ENCODE assay signal across 8 mouse cellular contexts in the genomic region with DNA sequence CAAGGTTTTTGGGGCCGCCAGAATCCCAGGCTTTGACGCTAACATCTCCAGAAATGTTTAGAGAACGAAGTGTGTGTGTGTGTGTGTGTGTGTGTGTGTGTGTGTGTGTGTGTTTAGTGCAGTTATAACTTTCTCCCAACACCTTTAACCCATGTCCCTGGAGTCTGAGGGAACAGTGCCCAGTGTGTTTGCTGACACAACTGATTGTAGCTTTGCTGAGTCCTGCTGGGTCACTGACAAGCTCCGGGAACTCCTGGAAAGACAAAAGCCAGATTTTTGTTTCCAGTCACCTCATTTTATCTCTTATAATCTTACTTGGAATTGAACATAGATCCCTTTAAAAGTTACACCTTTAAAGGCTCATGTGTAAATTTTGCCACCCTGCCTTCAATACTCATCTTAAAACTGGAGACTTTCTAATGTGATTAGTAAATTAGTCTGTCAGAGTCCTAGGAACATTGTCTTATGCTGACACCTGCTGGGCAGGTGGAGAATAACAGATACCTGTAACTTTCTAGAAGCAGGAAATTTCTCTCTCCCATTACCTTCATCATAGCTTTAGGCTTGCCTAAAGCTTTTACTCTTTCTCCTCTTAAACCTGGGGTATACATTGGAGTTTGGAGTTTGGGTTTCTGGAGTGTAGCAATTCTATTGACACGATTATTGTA. TPM values are rescaled to one million over a fixed set of nuclear protein-coding genes. Genes with fewer than 3 reads are reported as not detected.
DNase-seq lines count a peak whose midpoint lies in the region; ATAC-seq and TF ChIP-seq lines count a peak whose summit lies in the region.

No protein-coding gene starts in this region.

- no peaks in the 10 kb centered on the region for H3K36me3 ChIP-seq in thymus, adult 2 months (ENCODE audit: control insufficient read depth, insufficient read depth, low read length)

- WGBS in thymus, adult 2 months = 82% methylated on average over 5 of the region's 5 CpGs

- no peaks in the 10 kb centered on the region for H3K4me1 ChIP-seq in thymus, adult 2 months (replicated peaks; ENCODE audit: control insufficient read depth, insufficient read depth, low read length)

- H3K4me3 ChIP-seq in gastrocnemius, adult 2 months = no peak overlapping the region
- no peak overlapping the region for H3K4me3 ChIP-seq in thymus, adult 2 months (ENCODE audit: control insufficient read depth, insufficient read depth, low read length)

- no peak for TF ChIP-seq POLR2A in thymus, adult 2 months (IDR thresholded peaks at IDR 0.05; ENCODE audit: control insufficient read depth, extremely low read depth, insufficient read depth, low read length, poor library complexity)

- DNase-seq in gastrocnemius, adult 2 months = no peak
- DNase-seq in gastrocnemius, postnatal 10 days = no peak
- DNase-seq in thymus, adult 2 months = peak; percentile 62
- no peak for DNase-seq in thymus, adult 18-20 months
- DNase-seq in cerebellum, adult 18-20 months = peak; percentile 46 to 57
- DNase-seq in kidney, adult 9 months = peak; percentile 48

- H3K27ac ChIP-seq in gastrocnemius, adult 2 months = no peak overlapping the region
- H3K27ac ChIP-seq in thymus, adult 2 months (ENCODE audit: control insufficient read depth, insufficient read depth, low read length) = no peak overlapping the region

- no peaks in the 10 kb centered on the region; the same call in 1 of the 2 replicates for H3K27me3 ChIP-seq in thymus, adult 2 months (ENCODE audit: control insufficient read depth, insufficient read depth, low read length)

- intact Hi-C loops in gastrocnemius, adult 2 months (cut with DNase I) = loop anchor here (1.0 to 10.0 kb wide), 2 partner anchors 101 to 277 kb away; no protein-coding TSS in a partner anchor

- TF ChIP-seq CTCF in gastrocnemius, adult 2 months (IDR thresholded peaks at IDR 0.05) = peak; percentile 70
- TF ChIP-seq CTCF in thymus, adult 2 months (IDR thresholded peaks at IDR 0.05; ENCODE audit: borderline replicate concordance, control insufficient read depth, extremely low read depth, insufficient read depth, low read length, poor library complexity) = no peak

- peak; percentile 51 for ATAC-seq in megakaryocyte progenitor cell, adult 5-6 weeks (replicated peaks; ENCODE audit: poor library complexity)
- no peak for ATAC-seq in granulocyte monocyte progenitor cell, adult 5-6 weeks (replicated peaks; ENCODE audit: poor library complexity, severe bottlenecking)

RNA-seq across cellular contexts. Expression of a gene that starts 37.2 kb away (rescaled TPM):
- total RNA-seq in gastrocnemius, adult 2 months (2021) = under 1 TPM; 0.45 to 0.48 TPM
- total RNA-seq in gastrocnemius, postnatal 10 days (2021) = 1 to 10 TPM; 2.0 to 3.6 TPM
- 37.6 and 42.4 TPM in 2 replicates for polyA plus RNA-seq in thymus, adult 2 months (2012; rRNA removed)
- total RNA-seq in megakaryocyte progenitor cell, adult 5-6 weeks (2015) = 84.9 and 91.5 TPM in 2 replicates
- 32.5 and 36.9 TPM in 2 replicates for total RNA-seq in megakaryocyte progenitor cell, adult 5-6 weeks (2017)
- total RNA-seq in granulocyte monocyte progenitor cell, adult 5-6 weeks (2014; fragmentation: Nextera tagmentation) = 75.7 and 77.4 TPM in 2 replicates
- 43.9 and 49.9 TPM in 2 replicates for total RNA-seq in granulocyte monocyte progenitor cell, adult 5-6 weeks (2017)

Comparison
In these comparisons a context has a peak if more than half of its experiments do, and no peak if none do; other contexts are left out.
1. DNase-seq: peak in thymus, adult 2 months (single experiment), cerebellum, adult 18-20 months (2 of 2) and kidney, adult 9 months (single experiment); none in gastrocnemius, adult 2 months (single experiment), gastrocnemius, postnatal 10 days (single experiment) and thymus, adult 18-20 months (0 of 2).
2. RNA of a gene that starts 37.2 kb away (total RNA-seq): 32.5 to 91.5 TPM in megakaryocyte progenitor cell, adult 5-6 weeks and 43.9 to 77.4 TPM in granulocyte monocyte progenitor cell, adult 5-6 weeks; 2.0 to 3.6 TPM in gastrocnemius, postnatal 10 days and 0.45 to 0.48 TPM in gastrocnemius, adult 2 months; every median in the first group is over 4 times any median in the second.